Mouse (Mus musculus): ENCODE results near the gene Atg4c. TPM values are rescaled to one million over a fixed set of nuclear protein-coding genes. Genes with fewer than 3 reads are reported as not detected.
A peak's percentile ranks its signal among the peaks of the same experiment; 100 is the strongest.

Atg4c gene
- polyA plus RNA-seq, 1 experiment from 2014 or later = 17.0 TPM

DNA sequence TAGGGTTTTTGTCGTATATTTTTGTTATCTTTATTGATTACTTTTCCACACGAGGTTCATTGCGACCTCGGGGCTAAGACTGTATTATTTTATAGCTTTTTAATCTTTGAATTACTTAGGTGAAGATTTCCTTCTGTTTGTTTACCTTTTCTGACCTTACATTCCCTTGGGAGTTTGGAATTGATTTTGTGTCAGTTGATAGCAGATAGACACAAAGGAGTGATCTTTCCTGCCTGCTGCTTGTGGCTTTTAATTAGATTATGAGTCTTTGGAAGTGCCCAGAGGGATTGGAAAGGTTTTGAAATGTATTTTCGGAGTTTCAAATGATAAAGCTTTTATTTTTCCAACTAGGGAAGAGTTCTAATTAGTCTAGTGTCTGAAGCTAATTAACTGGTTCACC is 1.1 kb downstream of the Atg4c start:
- H3K9me3 ChIP-seq = no peaks in the 10 kb centered on the region
- no peaks in the 10 kb centered on the region for H3K36me3 ChIP-seq
- peak overlapping the region; percentile 72; the same call in 1 of the 2 replicates for H3K9ac ChIP-seq
- no peak overlapping the region for H3K27ac ChIP-seq (replicated peaks)
- WGBS = 47% methylated on average over 5 of the region's 5 CpGs
- H3K4me3 ChIP-seq = peak overlapping the region; percentile 60
- ATAC-seq (ENCODE audit: low read depth) = no peak
- peaks cover 16% of the 10 kb centered on the region for H3K4me1 ChIP-seq (replicated peaks)
- no peaks in the 10 kb centered on the region for H3K27me3 ChIP-seq
- peak overlapping the region; percentile 59 for H3K4me2 ChIP-seq

DNA sequence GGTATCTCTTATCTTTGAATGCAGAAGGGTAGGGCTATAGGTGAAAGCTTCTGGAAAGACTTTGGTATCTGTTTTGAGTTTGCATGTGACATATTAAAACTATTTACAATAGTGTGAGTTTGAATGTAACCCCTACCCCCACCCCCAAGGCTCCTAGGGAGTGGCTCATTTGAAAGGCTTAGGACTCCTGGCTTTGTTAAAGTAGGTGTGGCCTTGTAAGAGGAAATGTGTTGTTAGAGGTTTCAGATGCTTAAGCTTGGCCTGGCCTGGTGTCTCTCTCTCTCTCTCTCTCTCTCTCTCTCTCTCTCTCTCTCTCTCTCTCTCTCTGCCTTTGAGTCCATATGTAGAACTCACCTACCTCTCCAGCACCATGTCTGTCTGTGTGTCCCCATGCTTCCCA is 5.0 kb downstream of the Atg4c start:
- no peaks in the 10 kb centered on the region for H3K36me3 ChIP-seq
- no peaks in the 10 kb centered on the region for H3K27me3 ChIP-seq
- no peak overlapping the region for H3K4me2 ChIP-seq
- no peak overlapping the region for H3K4me3 ChIP-seq
- H3K9ac ChIP-seq = no peak overlapping the region
- no peak overlapping the region for H3K27ac ChIP-seq (replicated peaks)
- no peaks in the 10 kb centered on the region for H3K9me3 ChIP-seq
- H3K4me1 ChIP-seq (replicated peaks) = peaks cover 10% of the 10 kb centered on the region; the same call in 1 of the 2 replicates
- no peak for ATAC-seq (ENCODE audit: low read depth)

DNA sequence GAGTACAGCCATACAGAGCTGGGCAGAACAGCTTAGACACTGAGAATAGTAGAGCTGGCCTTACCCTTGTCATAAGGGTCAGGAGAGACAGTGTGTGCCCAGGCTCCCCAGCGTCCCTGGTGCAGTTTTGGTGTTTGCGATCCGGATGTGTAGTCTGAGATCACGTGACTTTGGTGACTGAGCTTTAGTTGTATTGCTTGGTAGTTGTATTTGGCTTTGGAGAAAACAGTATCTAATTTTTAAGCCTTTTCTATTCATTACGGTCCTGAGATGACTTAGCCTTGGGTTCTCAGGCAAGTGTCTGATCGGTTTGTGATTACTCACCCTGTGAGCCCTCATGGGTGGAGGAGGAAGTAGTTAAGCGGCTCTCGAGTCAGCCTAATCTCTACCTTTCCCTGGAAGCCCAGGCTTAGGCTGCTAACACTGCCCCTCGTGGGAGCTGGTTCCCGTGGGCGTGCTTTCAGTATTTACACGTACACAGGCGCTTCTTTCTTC is 6.1 kb downstream of the Atg4c start:
- Histone ChIP-seq H3K4me3 (no peak overlapping the region), H3K4me1 (replicated peaks) (peaks cover 6% of the 10 kb centered on the region; the same call in 1 of the 2 replicates), H3K27me3 (no peaks in the 10 kb centered on the region), H3K27ac (replicated peaks) (no peak overlapping the region), H3K36me3 (no peaks in the 10 kb centered on the region), H3K4me2 (no peak overlapping the region), H3K9ac (no peak overlapping the region), H3K9me3 (no peaks in the 10 kb centered on the region)
- no peak for ATAC-seq (ENCODE audit: low read depth)
- 79% methylated on average over 13 of the region's 13 CpGs for WGBS

DNA sequence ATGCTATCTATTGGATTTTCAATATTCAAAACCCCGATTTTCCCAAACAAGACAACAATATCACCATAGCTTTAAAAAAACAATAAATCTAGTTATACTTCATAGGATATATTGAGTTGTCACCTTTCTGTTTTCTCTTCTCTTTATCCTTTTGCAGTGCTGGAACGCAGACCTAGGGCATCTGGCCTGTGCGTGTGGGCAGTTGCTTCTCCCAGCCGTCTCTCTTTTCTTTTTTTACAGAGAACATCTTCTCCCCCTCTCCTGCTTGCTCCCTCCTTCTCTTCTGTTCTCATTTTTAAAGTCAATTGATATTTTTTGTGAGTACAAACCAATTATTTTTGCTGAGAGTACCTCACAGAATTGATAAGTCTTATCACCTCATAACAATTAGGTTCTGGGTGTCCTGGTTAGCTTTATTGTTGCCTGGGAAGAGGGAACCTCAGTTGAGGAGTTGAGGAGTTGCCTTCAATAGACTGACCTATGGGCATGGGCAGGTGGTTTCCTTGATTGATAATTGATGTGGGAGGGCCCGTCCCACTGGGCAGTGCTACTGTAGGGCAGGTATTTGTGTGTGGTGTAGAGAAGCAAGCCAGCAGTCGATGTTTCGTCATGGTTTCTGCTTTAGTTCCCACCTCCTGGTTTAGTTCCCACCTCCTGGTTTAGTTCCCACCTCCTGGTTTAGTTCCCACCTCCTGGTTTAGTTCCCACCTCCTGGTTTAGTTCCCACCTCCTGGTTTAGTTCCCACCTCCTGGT is 6.8 kb downstream of the Atg4c start:
- H3K4me3 ChIP-seq = no peak overlapping the region
- no peaks in the 10 kb centered on the region for H3K9me3 ChIP-seq
- no peak overlapping the region for H3K4me2 ChIP-seq
- no peaks in the 10 kb centered on the region for H3K36me3 ChIP-seq
- H3K27me3 ChIP-seq = no peaks in the 10 kb centered on the region
- H3K27ac ChIP-seq (replicated peaks) = no peak overlapping the region
- no peak overlapping the region for H3K9ac ChIP-seq
- ATAC-seq (ENCODE audit: low read depth) = no peak
- 92% methylated on average over 7 of the region's 7 CpGs for WGBS
- no peaks in the 10 kb centered on the region for H3K4me1 ChIP-seq (replicated peaks)

DNA sequence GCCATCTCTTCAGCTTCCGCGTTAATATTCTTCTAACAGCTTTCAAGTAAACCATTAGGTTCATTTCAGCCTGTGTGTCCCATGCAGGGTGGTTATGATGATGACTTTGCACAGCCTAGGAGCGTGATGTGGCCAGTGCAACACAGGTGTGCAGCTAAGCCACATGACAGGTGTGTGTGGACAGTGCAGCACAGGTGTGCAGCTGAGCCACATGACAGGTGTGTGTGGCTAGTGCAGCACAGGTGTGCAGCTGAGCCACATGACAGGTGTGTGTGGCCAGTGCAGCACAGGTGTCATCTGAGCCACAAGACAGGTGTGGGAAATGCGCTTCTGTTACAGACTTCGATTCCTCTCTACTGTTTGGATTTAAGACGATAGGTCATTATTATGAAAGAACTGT is 12.0 kb downstream of the Atg4c start:
- Histone ChIP-seq H3K27me3 (no peaks in the 10 kb centered on the region), H3K9ac (no peak overlapping the region), H3K27ac (replicated peaks) (no peak overlapping the region), H3K9me3 (no peaks in the 10 kb centered on the region), H3K36me3 (no peaks in the 10 kb centered on the region), H3K4me2 (no peak overlapping the region), H3K4me3 (no peak overlapping the region), H3K4me1 (replicated peaks) (0 out of 2 replicates have a peak, but pooled peaks cover 4% of the 10 kb centered on the region)
- ATAC-seq (ENCODE audit: low read depth) = no peak
- 96% methylated on average over 6 of the region's 6 CpGs for WGBS

DNA sequence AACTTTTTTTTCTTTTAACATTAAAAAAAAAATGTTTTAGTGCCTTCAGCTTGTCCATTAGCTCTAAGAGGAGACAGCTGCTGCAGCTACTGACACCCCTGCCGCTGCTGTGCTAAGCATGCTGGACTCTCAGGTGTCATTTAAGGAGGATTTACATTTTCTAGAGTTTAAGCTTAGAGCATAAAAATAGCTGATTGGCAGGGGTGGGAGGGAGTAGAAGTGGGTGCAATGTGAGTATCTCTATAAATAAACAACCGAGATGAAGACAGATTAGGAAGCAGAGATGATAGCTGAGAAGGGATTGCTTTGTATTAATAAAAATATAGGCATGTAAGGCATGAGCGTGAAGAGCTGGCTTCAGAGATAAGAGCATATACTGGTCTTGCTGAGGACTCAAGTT is 12.6 kb downstream of the Atg4c start:
- Histone ChIP-seq H3K4me3 (no peak overlapping the region), H3K36me3 (no peaks in the 10 kb centered on the region), H3K4me2 (no peak overlapping the region), H3K27ac (replicated peaks) (no peak overlapping the region), H3K9me3 (no peaks in the 10 kb centered on the region), H3K4me1 (replicated peaks) (0 out of 2 replicates have a peak, but pooled peaks cover 4% of the 10 kb centered on the region), H3K9ac (no peak overlapping the region), H3K27me3 (no peaks in the 10 kb centered on the region)
- 79% methylated on average over 3 of the region's 3 CpGs for WGBS
- no peak for ATAC-seq (ENCODE audit: low read depth)

DNA sequence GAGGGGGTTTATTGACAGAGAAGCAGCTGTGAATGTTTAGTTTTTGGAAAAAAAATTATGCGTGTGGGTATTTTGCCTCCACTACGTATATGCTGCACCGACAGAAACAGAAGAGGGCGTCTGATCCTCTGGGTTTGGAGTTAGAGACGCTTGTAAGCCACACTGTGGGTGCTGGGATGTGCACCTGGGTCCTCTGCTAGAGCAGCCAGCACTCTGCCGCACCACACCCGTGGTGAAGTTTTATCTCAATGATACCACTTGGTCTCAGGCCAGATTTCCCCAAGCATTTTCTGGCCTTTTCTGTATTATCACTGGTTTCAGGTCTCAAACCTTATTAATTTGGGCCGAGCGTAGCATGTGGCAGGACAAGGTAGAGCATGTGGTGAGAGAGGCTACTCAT is 16.4 kb downstream of the Atg4c start:
- Histone ChIP-seq H3K27me3 (no peaks in the 10 kb centered on the region), H3K36me3 (peaks cover 4% of the 10 kb centered on the region; the same call in 1 of the 2 replicates), H3K4me2 (no peak overlapping the region), H3K27ac (replicated peaks) (no peak overlapping the region), H3K4me3 (no peak overlapping the region), H3K4me1 (replicated peaks) (0 out of 2 replicates have a peak, but pooled peaks cover 4% of the 10 kb centered on the region), H3K9ac (no peak overlapping the region), H3K9me3 (no peaks in the 10 kb centered on the region)
- 88% methylated on average over 9 of the region's 9 CpGs for WGBS
- no peak for ATAC-seq (ENCODE audit: low read depth)

DNA sequence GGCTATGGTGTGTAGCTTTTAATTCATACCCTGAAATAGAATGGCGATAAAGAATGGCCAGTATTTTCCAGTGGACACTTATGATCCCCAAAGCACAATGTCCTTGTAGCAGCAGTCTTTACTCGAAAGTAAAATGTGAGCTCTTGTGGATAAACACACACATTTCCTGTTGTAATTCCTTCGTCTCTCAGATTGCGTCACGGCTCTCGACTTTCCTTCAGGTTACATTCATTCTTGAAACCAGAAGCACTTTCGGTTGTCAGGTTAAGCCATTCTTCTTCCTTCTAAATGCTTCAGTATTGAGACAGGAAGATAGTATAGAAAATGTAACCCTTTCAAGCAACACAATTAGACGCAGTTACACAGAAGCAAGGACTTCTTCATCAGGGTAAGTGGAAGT is 17.9 kb downstream of the Atg4c start:
- no peak overlapping the region for H3K4me2 ChIP-seq
- no peaks in the 10 kb centered on the region for H3K27me3 ChIP-seq
- WGBS = 81% methylated on average over 8 of the region's 8 CpGs
- H3K9ac ChIP-seq = no peak overlapping the region
- H3K9me3 ChIP-seq = no peaks in the 10 kb centered on the region
- H3K4me1 ChIP-seq (replicated peaks) = 0 out of 2 replicates have a peak, but pooled peaks cover 4% of the 10 kb centered on the region
- H3K27ac ChIP-seq (replicated peaks) = no peak overlapping the region
- H3K36me3 ChIP-seq = peaks cover 9% of the 10 kb centered on the region
- no peak overlapping the region for H3K4me3 ChIP-seq
- ATAC-seq (ENCODE audit: low read depth) = no peak

DNA sequence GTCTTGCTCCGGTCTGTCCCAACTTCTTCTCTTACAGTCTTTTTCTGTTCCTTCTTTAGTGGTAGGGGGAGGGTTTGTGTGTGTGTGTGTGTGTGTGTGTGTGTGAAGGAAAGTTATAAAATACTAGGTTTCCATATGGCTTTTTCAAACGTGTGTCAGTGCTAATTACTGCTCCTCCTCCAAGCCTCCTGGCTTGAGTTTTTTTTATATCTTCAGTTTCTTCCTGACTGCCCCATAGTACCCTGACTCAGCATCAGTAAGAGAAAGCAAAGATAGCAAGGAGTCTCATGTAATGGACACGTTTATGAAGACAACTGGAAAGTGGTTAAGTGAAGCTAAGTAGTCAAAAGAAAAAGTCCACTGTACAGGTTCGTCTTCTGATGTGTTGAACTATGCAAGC is 19.4 kb downstream of the Atg4c start:
- H3K4me2 ChIP-seq = no peak overlapping the region
- H3K27ac ChIP-seq (replicated peaks) = no peak overlapping the region
- H3K4me1 ChIP-seq (replicated peaks) = no peaks in the 10 kb centered on the region
- H3K36me3 ChIP-seq = peaks cover 9% of the 10 kb centered on the region
- H3K4me3 ChIP-seq = no peak overlapping the region
- no peaks in the 10 kb centered on the region for H3K9me3 ChIP-seq
- H3K9ac ChIP-seq = no peak overlapping the region
- H3K27me3 ChIP-seq = no peaks in the 10 kb centered on the region
- 78% methylated on average over 4 of the region's 4 CpGs for WGBS
- ATAC-seq (ENCODE audit: low read depth) = no peak

DNA sequence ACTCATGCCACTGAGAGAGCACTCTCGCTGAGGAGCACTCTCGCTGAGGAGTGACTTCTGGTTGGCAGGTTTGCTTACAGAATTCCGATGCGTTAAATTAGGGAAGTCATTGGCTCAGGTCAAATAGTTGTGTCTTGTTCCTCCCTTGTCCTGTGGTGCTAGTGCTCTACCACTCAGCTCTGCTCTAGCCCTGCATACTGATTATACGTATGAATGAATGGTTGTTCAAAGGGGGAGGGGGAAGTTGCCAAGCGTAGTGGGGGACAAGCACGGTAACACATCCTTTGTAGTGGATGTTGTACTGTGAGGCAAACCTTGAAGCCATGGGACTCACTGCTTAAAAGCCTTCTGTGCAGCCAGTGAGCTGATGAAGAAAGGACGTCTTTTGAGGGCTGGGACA is 28.5 kb downstream of the Atg4c start:
- ATAC-seq (ENCODE audit: low read depth) = no peak
- no peaks in the 10 kb centered on the region for H3K9me3 ChIP-seq
- WGBS = 81% methylated on average over 8 of the region's 8 CpGs

DNA sequence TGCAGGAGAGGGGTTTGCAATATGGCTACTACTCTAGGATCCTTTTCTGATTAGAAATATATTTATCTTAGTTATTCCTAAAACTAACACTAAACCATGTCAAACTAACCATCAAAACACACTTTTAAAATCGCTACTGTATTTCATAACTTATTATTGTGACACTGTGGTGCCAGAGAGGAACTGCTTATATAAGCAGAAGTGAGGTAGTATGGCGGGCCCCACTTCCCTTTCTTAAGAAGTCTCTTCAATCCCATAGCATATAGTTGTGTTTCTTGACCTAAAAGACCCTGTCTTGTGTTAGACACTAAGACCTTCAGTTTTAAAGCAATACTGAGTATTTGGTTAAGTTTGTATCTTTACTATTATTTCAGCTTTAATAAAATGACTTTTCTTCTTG is 31.1 kb downstream of the Atg4c start:
- WGBS = 95% methylated on average over 2 of the region's 2 CpGs
- H3K9ac ChIP-seq = no peak overlapping the region

More for the DNA sequence above, 28.5 kb downstream of the Atg4c start:
- Histone ChIP-seq H3K27me3 (no peaks in the 10 kb centered on the region), H3K27ac (replicated peaks) (no peak overlapping the region), H3K36me3 (peaks cover 37% of the 10 kb centered on the region), H3K4me1 (replicated peaks) (no peaks in the 10 kb centered on the region), H3K9ac (no peak overlapping the region), H3K4me2 (no peak overlapping the region), H3K4me3 (no peak overlapping the region)

DNA sequence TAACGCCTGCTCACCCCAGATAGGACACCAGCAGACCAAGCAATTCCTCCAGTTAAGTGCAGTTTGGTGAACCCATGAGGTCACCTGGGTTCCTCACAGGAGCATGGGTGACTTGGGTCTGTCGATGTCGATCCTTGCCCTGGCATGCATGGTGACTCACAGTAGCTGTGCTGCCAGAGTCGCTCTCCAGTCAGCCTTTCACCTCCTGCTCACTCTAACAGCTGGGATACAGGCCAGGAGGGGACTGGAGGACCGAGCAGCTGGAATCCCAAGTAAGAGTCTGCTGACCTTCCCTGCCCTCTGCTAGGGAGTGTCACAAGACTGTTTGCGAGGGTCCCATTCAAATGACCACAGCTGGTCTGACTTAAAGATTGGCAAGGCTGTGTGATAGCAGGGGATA is 33.5 kb downstream of the Atg4c start:
- Histone ChIP-seq H3K4me1 (replicated peaks) (no peaks in the 10 kb centered on the region), H3K36me3 (peaks cover 38% of the 10 kb centered on the region), H3K4me2 (no peak overlapping the region), H3K9me3 (no peaks in the 10 kb centered on the region), H3K9ac (no peak overlapping the region), H3K27ac (replicated peaks) (no peak overlapping the region), H3K27me3 (no peaks in the 10 kb centered on the region), H3K4me3 (no peak overlapping the region)
- no peak for ATAC-seq (ENCODE audit: low read depth)
- WGBS = 83% methylated on average over 6 of the region's 6 CpGs

More for the DNA sequence above, 31.1 kb downstream of the Atg4c start:
- Histone ChIP-seq H3K4me2 (no peak overlapping the region), H3K36me3 (peaks cover 50% of the 10 kb centered on the region), H3K27ac (replicated peaks) (no peak overlapping the region), H3K4me3 (no peak overlapping the region), H3K27me3 (no peaks in the 10 kb centered on the region), H3K4me1 (replicated peaks) (no peaks in the 10 kb centered on the region), H3K9me3 (no peaks in the 10 kb centered on the region)
- ATAC-seq (ENCODE audit: low read depth) = no peak

DNA sequence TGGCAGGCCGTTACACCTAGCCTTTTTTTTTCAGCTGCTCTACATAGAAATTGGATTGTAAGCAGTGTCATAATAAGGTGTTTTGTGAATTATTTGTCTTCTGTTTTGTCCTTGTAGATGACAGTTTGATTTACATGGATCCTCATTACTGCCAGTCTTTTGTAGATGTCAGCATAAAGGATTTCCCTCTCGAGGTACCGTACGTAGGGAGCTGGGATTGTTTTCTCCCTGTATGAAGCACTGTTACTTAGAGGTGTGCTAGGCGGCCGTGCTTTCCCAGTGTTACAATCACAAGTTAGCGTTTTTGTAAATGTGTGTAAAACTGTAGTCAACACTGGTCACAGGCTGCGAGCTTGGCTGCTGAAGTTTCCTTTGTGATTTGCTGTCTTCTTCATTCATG is 35.6 kb downstream of the Atg4c start:
- ATAC-seq (ENCODE audit: low read depth) = no peak
- no peaks in the 10 kb centered on the region for H3K4me1 ChIP-seq (replicated peaks)
- H3K4me2 ChIP-seq = no peak overlapping the region
- H3K4me3 ChIP-seq = no peak overlapping the region
- WGBS = 85% methylated on average over 8 of the region's 8 CpGs
- no peaks in the 10 kb centered on the region for H3K9me3 ChIP-seq
- no peak overlapping the region for H3K27ac ChIP-seq (replicated peaks)
- H3K9ac ChIP-seq = no peak overlapping the region
- peaks cover 40% of the 10 kb centered on the region for H3K36me3 ChIP-seq
- H3K27me3 ChIP-seq = no peaks in the 10 kb centered on the region
